Mouse (Mus musculus) c-Kit-positive CD71-positive TER-119-positive erythroid progenitor cells, embryonic 14.5 days (primary cell): ENCODE data around the gene Slc6a9.

ENCODE experiments used
- DNase-seq: peaks from one replicate; pipeline ENCODE4 v3.0.0-alpha.2; 2013; ENCODE audit warnings: low spot score

Slc6a9 gene

DNA sequence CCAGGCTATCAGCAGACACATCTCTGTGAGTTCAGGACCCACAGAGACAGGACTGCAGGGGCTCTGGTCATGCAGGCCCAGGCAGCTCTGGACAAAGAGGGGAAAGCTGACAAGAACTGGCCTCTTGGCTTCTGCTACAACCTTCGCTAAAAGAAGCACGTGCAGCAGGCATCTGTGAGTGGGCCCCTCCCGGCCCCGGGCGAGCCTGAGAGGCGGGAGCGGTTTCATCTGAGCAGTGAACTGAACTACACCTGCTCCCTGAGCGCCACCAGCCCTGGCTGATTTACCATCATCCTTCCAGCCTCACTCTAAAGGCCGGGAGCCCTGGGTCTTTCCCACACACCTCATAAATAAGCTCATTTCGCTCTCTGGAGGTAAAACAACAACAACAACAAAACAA lies 44.0 kb downstream of the Slc6a9 start:
- no peak for DNase-seq

DNA sequence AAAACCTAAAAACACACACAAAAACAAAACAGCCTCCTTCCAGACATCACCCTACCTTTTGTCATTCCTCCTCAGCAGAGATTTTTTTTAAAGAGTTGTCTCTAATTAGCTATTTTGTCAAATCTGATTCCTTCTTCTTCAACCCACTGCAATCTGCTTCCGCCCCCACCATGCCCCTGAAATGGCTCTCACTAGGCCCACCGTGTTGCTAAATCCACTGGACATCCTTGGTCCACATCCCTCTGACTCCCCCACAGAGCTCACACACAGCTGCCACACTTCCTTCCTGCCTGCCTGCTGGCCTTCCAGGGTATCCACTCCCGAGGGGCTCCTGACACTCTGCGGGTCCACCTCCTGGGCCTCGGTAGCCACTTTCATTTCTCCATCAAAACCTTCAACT lies 44.4 kb downstream of the Slc6a9 start:
- DNase-seq: no peak

DNA sequence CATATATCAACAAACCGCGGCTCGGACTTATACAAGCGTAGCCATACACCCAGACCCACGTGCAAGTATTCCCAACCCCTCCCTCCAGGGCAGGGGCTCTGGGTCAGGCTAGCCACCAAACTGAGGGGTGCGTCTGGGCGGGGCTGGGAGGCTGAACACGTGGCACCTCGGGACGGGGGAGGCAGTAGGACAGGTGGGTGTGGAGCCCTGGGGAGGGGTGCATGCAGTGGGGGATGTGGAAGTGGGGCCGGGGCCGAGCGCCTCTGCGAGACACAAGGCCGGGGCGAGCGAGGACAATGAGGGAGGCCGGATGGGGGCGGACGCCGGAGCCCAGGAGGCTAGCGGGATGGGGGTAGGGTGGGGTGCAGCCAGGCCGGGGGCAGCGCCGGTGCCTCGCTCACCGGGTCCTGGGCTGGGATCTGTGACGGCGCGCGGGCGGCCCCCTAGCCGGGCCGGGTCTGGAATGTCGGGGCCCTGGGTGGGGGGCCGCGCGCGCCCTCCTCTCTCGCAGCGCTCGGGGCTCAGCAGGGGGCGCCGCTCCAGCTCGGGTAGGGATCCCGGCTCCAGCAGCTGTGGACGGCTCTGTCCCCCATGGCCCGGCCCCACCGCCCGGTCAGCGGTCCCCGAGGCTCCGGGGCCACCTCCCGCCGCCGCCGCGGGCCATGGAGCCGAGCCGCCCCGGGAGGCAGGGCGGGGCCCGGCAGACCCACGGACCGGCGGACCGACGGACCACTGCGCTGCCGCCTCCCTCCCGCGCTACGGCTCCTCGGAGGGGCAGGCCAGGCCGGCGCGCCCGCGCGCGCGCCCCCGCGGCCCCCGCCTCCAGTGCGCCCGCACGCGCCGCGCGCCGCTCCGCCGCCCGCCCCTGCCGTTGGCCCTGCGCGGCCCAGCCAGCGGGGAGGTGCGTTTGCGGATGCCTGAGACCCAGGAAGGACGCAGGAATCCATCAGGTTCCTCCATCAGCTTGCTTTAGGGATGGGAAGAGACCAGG lies 48.7 kb downstream of the Slc6a9 start, which contains the start of gene B4galt2:
TSS of gene B4galt2 (minus strand) at position 787 of the 991 bp plus-strand sequence.
- DNase-seq: no peak

DNA sequence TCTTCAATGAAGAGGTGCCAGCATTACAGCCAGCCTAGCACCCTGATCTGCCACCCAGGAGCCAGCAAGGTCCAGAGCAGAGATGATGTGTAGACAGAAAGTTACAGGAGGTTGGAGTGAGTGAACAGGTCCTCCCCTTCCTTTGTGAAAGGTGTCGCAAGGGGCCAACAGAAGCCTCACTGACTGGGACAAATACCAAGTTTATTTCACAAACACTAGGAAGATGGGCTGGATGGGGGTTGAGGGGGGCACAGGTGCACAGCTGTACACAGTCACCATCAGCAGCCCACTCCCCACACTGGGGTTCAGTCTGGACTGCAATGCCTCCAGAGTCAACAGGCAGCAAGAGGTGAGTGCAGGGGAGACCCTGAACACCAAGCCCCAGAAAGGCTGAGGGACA lies 49.8 kb downstream of the Slc6a9 start:
- DNase-seq: no peak

DNA sequence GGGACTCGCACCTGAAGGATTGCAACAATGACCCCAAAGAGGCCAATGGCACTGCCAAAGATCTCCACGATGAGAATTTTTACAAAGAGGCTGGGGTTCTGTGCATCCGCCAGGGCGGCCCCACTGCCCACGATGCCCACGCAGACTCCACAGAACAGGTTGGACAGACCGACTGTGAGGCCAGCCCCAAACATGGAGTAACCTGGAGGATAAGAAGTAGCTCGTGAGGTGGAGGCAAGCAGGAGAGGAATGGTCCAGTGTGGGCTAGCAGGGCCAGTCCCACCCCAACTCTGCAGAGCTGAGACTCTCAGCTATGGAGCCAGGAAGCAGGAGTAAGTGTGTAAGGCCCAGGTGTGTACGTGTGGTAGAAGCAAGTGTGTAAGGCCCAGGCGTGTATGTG lies 50.8 kb downstream of the Slc6a9 start:
- no peak for DNase-seq

DNA sequence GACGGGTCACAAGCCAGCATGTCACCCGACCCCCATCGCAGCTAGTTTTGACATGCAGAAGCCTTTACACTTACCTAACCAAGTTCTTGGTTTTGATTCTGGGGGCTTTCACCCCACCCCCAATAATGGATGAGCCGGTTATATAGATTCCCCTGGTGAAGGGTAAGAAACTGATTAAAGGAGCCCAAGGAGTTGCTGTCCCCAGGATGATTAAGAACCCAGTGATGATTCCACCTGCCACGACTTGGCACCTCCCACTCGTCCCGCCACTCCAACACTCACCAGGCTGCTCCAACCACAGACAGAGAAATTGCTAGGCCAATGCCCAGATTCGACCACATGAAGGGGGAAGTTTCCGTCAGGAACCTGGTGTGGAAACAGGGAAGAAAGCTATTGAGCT lies 51.7 kb downstream of the Slc6a9 start:
- no peak for DNase-seq

DNA sequence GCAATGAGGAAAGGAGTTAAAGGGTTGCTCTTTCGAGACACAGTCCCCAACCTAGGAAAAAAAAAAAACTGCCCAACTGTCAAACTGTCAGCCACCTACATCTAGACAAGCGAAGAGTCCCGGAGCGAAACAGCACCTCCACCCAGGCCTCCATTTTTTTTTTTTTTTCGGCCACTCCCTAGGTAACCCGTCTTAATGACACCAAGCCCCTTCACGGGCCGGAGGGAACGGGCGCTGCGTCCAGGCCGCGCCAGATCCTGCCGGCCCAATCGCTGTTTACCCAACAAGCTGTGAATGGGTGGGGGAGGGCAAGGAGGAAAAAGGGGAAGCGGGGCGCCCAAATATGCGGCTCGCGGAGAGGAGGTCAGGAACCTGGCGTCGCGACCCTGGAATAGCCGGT lies 52.3 kb downstream of the Slc6a9 start:
- no peak for DNase-seq

DNA sequence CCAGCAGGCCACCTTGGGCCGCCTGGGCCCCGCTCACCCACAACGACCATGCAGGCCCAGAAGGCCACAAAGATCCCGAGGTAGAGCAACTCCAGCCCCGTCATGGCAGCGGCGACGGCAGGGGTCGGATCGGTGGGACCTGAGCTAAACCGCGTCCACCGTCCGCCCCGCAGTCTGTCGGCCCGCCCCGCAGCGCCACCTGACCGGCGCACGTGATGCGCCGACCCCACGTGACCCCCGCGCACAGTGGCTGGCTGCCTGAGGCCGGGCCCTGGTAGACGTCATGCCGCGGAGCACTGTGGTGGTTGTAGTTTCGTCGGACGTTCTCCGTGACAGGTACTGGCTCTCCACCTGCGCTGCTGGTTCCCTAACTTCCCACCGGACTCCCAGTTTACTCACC lies 52.8 kb downstream of the Slc6a9 start, which contains the start of gene Atp6v0b:
TSS of gene Atp6v0b (minus strand) at position 201 of the 400 bp plus-strand sequence.
- DNase-seq: peak; percentile 87

DNA sequence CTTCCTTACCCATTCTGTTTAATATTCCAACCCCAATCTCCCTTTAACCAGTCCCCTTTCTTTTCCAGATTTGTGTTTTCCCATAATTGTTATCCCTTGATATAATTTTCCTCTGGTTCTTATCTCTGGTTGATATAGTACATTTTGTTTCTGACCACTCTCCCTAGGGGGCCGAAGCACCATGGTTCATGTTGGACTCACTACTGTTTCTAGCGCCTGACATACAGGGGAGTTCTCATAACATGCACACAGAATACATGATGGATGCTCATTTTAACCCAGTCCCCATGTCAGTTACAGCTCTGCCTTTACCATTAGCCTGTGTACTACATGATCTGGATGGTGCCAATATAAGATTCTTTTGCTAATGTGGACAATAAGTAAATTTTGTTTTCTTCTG lies 53.6 kb downstream of the Slc6a9 start:
- no peak for DNase-seq

DNA sequence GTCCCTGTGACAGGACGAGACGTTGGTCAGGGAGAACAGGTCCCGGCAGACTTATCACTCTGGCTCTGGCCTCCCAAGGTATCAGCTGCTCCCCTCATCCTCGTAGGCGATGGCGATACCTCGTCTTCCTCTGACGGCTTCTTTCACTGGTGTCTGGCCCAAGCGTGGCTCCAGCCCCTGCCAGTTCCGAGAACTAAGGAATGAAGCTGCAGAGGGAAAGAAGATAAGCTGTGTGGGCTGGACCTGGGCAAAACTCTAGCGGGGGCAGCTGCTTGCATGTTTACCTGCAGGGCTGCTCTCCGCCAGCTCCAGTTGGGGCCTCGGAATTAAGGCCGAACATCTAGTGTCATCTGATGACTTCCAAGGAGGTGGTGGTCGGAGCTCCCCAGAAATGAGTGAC lies 55.2 kb downstream of the Slc6a9 start:
- no peak for DNase-seq

DNA sequence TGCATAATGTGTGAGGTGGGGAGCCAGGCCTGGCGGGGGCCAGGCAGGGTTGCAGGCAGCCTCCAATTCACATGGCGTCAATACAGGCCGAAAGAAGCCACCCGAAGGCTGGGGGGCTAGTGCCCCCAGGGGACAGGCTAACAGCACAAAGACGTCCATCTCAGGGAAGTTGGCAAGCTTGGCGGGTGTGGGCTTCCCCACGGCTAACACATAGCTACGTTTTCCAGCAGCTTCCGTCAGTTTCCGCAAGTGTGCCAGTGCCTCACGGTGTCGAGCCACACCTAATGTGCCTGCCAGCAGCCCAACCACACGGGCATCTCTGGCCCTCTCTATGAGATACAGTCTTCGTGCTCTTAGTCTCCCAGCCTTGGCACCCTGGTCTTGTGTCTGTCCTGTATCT lies 55.7 kb downstream of the Slc6a9 start:
- DNase-seq: no peak

DNA sequence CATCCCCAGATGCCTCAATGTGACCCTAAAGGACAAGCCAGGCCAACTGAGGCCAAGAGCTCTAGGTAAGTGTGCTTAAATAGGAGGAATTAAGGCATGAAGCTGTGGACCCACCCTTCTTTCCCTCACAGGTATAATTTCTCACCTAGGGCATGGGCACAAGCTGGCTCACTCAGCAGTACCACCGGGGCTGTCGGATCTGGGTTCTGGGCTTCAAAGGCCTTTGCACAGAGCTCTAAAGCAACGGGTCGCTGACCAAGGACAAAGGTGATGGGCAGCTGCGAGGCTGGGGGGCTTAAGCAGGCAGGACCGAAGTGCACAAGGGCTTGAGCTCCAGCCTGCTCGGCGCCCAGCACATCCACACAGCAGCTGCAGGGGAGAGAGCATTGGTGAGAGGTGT lies 56.4 kb downstream of the Slc6a9 start:
- DNase-seq: no peak

DNA sequence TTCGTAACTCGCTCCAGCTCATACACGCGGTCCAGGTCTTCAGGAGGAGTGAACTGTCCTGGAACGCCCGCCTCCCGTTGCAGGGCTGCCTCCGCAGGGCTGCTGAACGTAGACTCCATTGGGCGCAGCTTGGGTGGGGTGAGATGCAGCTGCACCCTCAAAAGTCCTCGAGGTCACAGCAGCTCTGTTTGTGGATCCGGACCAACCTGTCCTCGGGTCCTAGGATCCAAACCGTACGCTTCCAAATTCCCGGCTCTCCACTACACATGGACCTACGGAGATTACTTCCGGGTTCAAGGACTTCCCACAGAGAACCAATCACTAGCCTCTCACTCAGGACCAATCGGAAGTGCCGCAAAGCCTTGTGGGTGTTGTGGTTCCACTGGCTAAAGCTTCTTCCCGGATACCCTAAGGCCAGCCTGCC lies 57.4 kb downstream of the Slc6a9 start, which contains the start of gene Dph2:
TSS of gene Dph2 (minus strand) at position 295 of the 424 bp plus-strand sequence.
- peak; percentile 82 for DNase-seq

DNA sequence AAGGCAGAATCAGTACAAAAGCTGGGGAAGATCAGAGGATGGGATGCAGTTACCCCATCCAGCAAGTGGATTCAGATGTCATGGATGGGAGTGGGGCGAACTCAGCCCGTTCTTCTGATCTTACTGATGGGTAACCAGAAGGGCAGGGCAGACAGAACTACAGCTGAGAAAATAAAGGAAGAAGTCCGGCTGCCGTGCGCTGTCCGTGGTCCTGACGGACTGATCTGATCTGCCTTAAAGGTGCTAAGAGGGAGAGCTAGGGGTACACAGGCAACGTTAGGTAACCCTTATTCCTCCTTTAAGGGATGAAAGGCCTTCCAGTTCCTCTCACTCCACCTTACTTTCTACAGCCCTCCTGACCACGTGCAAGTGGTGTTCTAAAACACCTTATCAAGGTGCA lies 59.1 kb downstream of the Slc6a9 start:
- DNase-seq: no peak

DNA sequence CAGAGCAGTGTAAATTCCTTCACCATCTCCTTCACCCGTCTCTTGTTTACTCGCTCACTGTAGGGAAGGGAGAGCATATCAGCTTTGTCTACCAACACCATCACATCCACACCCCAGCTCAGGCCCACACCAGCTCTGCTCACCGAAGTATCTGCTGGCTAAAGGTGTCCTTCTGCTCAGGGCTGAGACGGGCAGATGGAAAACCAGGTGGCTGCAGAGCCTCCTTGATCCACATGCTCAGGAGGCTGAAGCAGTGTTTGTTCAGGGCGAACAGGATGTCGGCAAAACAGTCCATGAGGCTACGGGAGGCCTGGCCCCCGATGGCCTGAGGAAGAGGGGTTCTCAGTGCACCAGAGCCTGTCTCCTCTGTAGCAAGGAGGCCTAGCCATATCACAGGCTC lies 60.3 kb downstream of the Slc6a9 start:
- DNase-seq: no peak

DNA sequence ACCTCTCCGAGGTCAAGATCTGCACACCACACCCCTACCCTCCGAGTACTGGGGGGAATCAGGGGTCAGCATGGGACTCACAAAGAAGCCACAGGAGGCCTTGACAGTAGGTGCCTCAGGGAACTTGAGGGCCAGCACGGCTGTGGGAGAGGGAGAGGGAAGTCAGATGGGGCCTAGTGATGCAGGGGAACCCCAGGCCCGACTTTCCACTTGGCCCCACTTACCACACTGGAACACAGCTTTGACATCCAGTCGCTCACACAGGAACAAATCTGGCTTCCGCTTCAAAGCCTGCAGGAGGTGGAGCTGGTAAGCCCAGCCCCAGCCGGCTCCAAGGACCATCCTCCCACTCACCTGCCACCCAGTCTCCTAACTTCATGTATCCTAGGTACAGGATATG lies 61.0 kb downstream of the Slc6a9 start:
- no peak for DNase-seq

DNA sequence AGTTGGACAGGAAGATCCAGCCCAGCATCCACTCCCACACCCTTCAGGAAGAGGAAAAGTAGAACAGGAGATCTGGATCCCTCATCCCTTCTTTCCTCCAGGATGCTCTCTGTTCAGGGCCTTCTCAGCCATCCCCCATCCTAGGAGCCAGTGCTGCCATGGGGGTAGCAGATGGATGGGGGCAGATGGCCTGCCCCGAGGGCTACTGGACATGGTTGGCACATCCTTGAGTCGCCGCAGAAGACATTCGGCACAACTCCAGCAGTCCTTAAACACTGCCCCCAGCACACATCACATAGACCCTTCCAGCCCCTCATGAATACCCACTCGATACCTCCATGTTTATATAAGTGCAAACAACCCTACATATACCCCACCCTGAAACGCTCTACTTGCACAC lies 61.7 kb downstream of the Slc6a9 start:
- DNase-seq: no peak

DNA sequence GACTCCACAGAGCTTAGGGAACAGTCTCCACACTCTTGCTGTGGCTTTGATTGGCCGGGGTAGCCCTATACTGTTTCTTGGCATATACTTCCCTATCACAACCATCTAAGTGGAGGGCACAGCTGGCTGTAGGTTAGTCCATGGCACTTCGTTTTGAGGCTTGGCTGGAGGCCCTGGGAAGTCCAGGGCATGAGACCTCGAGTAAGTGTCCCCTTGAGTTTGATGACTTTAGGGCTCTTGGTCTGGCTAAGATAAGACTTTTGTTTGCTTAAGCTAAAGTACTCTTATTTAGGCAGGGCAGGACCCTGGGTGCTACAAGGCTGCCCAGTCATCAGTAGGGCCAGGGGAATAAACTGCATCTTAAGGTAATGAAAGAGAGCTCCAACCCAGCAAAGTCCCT lies 63.8 kb downstream of the Slc6a9 start:
- no peak for DNase-seq

DNA sequence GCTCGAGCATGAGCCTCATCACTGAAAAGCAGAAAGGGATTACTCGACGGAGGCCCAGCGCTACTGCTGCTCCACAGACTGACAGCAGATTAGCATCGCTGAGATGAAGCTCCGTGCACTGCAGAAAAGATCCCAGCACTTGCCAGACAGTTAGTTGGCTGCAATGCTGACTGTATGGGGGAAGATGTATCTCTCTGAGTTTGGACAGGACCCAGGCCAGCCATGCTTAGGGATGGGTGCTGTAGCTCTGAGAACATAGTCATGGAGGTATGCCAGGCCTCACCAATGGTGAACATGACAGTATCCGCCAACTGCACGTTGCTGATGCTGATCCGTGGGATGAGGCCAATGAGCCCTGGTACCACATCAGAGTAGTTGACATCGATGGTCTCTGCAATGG lies 69.8 kb downstream of the Slc6a9 start:
- no peak for DNase-seq

DNA sequence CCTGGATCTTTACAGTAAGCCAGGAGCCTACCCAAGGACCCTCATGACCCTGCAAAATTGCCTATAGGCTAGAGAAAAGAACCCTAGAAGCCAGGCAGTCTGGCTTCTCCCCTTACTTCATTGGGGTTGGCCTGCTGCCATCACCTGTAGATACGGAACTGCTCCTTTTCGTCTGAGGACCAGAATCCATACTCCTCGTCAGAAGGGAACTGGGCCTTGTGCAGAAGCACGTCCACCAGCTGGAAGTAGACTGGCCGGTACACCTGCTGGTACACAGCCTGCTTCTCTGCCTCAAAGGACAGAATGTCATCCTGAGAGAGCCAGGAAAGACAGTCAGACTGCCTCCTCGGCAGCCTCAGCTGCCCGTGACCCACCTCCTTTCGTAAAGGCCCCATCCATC lies 70.5 kb downstream of the Slc6a9 start:
- no peak for DNase-seq

DNA sequence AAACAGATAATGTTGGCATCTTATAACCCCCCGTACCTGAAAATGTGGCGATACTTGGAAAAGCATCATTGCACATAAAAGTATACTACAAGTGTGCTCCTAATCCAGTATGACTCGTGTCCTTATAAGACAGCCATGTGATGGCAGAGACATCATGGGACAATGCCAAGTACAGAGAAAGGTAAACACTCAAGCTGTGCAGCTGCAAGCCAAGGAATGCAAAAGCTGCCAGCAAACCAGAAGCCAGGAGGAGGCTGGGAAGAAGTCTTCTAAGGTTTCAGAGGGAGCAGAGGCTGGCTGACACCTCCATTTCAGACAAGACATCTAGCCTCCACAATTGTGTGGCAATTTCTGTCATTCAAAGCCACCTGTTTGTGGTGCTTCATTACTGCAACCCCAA lies 71.9 kb downstream of the Slc6a9 start:
- DNase-seq: no peak

DNA sequence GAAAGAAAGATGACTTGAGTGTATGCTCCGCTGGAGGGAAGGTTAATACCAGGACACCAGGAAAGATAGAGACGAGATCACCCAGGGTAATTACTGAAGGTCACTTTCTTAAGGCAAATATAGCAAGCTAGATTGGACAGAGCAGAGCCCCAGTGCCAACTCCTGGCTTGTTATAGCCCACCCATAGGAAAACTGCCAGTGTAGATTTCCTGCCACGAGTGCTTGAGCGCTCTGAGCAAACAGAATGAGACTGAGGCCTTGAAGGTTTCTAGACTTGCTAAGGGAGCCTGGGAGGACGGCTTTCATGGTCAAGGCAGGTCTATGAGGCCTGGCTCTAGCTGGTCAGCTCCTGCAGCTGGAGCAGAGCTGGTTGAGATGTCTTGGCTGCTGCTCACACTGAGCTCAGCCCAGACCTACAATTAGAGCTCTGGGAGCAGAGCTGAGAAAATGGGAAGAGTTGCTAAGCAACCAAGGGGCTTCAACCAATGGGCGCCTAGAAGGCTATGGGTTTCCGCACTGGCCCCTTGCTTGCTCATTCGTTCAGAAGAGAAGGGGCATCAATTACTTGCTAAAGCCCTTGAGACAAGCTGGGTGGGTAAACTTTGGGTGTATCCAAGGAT lies 74.6 kb downstream of the Slc6a9 start:
- DNase-seq: no peak

DNA sequence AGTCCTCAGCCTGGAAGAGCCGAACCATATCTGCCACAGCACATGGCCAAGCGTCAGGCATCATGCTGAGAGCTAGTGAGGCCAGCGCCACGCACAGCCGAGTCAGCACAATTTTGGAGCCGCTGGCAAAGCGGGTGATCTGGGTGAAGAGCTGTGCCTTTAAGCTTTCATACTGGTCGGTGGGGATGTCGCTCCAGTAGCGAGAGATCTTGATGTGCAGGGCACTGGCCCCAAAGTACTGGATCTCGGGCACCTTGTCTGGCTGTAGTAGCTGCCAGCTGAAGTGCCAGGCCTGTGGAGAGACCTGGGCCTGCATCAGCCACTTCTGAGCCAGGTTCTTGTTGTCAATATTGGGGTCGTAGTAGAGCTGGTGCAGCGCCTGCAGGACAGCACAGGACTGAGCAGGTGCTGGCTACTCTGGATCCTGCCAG lies 77.8 kb downstream of the Slc6a9 start:
- DNase-seq: no peak
